Mouse (Mus musculus): ENCODE results near the gene Ddx10. TPM values are rescaled to one million over a fixed set of nuclear protein-coding genes. Genes with fewer than 3 reads are reported as not detected.
A peak's percentile ranks its signal among the peaks of the same experiment; 100 is the strongest.

The Ddx10 gene
- polyA plus RNA-seq, 2 experiments: 14.3 to 26.9 TPM

GRCm38 (mm10) chr9:53268036-53268435 lies 20.2 kb upstream of the Ddx10 start:
- no peak overlapping the region for H3K4me3 ChIP-seq (replicated peaks; ENCODE audit: low read length)
- no peak overlapping the region for H3K9ac ChIP-seq (ENCODE audit: low read depth, low read length, severe bottlenecking)
- peaks cover 7% of the 10 kb centered on the region for H3K4me1 ChIP-seq (ENCODE audit: control insufficient read depth, insufficient read depth, low read length)
- no peak for TF ChIP-seq POLR2A (IDR thresholded peaks at IDR 0.05; ENCODE audit: borderline replicate concordance, extremely low read depth, insufficient read depth, insufficient read length)
- DNase-seq (ENCODE audit: low spot score): no peak
- 62% methylated on average over 5 of the region's 5 CpGs for WGBS
- no peaks in the 10 kb centered on the region for H3K36me3 ChIP-seq (ENCODE audit: control insufficient read depth, insufficient read depth, low read length)
- H3K4me2 ChIP-seq (replicated peaks; ENCODE audit: low read depth, low read length, severe bottlenecking): no peak overlapping the region
- no peaks in the 10 kb centered on the region for H3K27me3 ChIP-seq (ENCODE audit: control insufficient read depth, insufficient read depth, low read length)
- no peak for ATAC-seq (ENCODE audit: low FRiP score, low read depth)
- H3K27ac ChIP-seq (replicated peaks; ENCODE audit: low read depth, low read length): no peak overlapping the region
- H3K9me3 ChIP-seq (ENCODE audit: control insufficient read depth, low read length): no peaks in the 10 kb centered on the region

- no peak for DNase-seq (ENCODE audit: low spot score)
- TF ChIP-seq POLR2A (IDR thresholded peaks at IDR 0.05; ENCODE audit: borderline replicate concordance, extremely low read depth, insufficient read depth, insufficient read length): no peak
- Histone ChIP-seq H3K27me3 (ENCODE audit: control insufficient read depth, insufficient read depth, low read length) (no peaks in the 10 kb centered on the region), H3K4me2 (replicated peaks; ENCODE audit: low read depth, low read length, severe bottlenecking) (no peak overlapping the region), H3K27ac (replicated peaks; ENCODE audit: low read depth, low read length) (no peak overlapping the region), H3K36me3 (ENCODE audit: control insufficient read depth, insufficient read depth, low read length) (no peaks in the 10 kb centered on the region), H3K4me3 (replicated peaks; ENCODE audit: low read length) (no peak overlapping the region), H3K9ac (ENCODE audit: low read depth, low read length, severe bottlenecking) (no peak overlapping the region), H3K9me3 (ENCODE audit: control insufficient read depth, low read length) (no peaks in the 10 kb centered on the region), H3K4me1 (ENCODE audit: control insufficient read depth, insufficient read depth, low read length) (0 out of 2 replicates have a peak, but pooled peaks cover 2% of the 10 kb centered on the region)
- no peak for ATAC-seq (ENCODE audit: low FRiP score, low read depth)
- 58% methylated on average over 2 of the region's 2 CpGs for WGBS
Measured at GRCm38 (mm10) chr9:53265589-53265988, 17.7 kb upstream of the Ddx10 start.

GRCm38 (mm10) chr9:53264387-53264786 lies 16.5 kb upstream of the Ddx10 start:
- H3K4me2 ChIP-seq (replicated peaks; ENCODE audit: low read depth, low read length, severe bottlenecking): no peak overlapping the region
- 59% methylated on average over 4 of the region's 4 CpGs for WGBS
- no peak overlapping the region for H3K9ac ChIP-seq (ENCODE audit: low read depth, low read length, severe bottlenecking)
- TF ChIP-seq POLR2A (IDR thresholded peaks at IDR 0.05; ENCODE audit: borderline replicate concordance, extremely low read depth, insufficient read depth, insufficient read length): no peak
- H3K9me3 ChIP-seq (ENCODE audit: control insufficient read depth, low read length): no peaks in the 10 kb centered on the region
- ATAC-seq (ENCODE audit: low FRiP score, low read depth) (no peak), DNase-seq (ENCODE audit: low spot score) (no peak)
- 0 out of 2 replicates have a peak, but pooled peaks cover 2% of the 10 kb centered on the region for H3K4me1 ChIP-seq (ENCODE audit: control insufficient read depth, insufficient read depth, low read length)
- no peaks in the 10 kb centered on the region for H3K36me3 ChIP-seq (ENCODE audit: control insufficient read depth, insufficient read depth, low read length)
- H3K27ac ChIP-seq (replicated peaks; ENCODE audit: low read depth, low read length): no peak overlapping the region
- H3K27me3 ChIP-seq (ENCODE audit: control insufficient read depth, insufficient read depth, low read length): no peaks in the 10 kb centered on the region
- H3K4me3 ChIP-seq (replicated peaks; ENCODE audit: low read length): no peak overlapping the region

- Histone ChIP-seq H3K9me3 (ENCODE audit: control insufficient read depth, low read length) (no peaks in the 10 kb centered on the region), H3K27me3 (ENCODE audit: control insufficient read depth, insufficient read depth, low read length) (no peaks in the 10 kb centered on the region), H3K4me1 (ENCODE audit: control insufficient read depth, insufficient read depth, low read length) (no peaks in the 10 kb centered on the region), H3K27ac (replicated peaks; ENCODE audit: low read depth, low read length) (no peak overlapping the region), H3K4me2 (replicated peaks; ENCODE audit: low read depth, low read length, severe bottlenecking) (no peak overlapping the region), H3K36me3 (ENCODE audit: control insufficient read depth, insufficient read depth, low read length) (no peaks in the 10 kb centered on the region), H3K9ac (ENCODE audit: low read depth, low read length, severe bottlenecking) (no peak overlapping the region), H3K4me3 (replicated peaks; ENCODE audit: low read length) (no peak overlapping the region)
- ATAC-seq (ENCODE audit: low FRiP score, low read depth) (peak; percentile 26; the same call in 1 of the 2 replicates), DNase-seq (ENCODE audit: low spot score) (no peak)
- no peak for TF ChIP-seq POLR2A (IDR thresholded peaks at IDR 0.05; ENCODE audit: borderline replicate concordance, extremely low read depth, insufficient read depth, insufficient read length)
- 19% methylated on average over 6 of the region's 6 CpGs for WGBS
Measured at GRCm38 (mm10) chr9:53258199-53258598, 10.3 kb upstream of the Ddx10 start.

GRCm38 (mm10) chr9:53257772-53258171 lies 9.9 kb upstream of the Ddx10 start:
- 7% methylated on average over 3 of the region's 3 CpGs for WGBS
- no peaks in the 10 kb centered on the region for H3K27me3 ChIP-seq (ENCODE audit: control insufficient read depth, insufficient read depth, low read length)
- no peak for TF ChIP-seq POLR2A (IDR thresholded peaks at IDR 0.05; ENCODE audit: borderline replicate concordance, extremely low read depth, insufficient read depth, insufficient read length)
- no peak overlapping the region for H3K4me2 ChIP-seq (replicated peaks; ENCODE audit: low read depth, low read length, severe bottlenecking)
- DNase-seq (ENCODE audit: low spot score) (no peak), ATAC-seq (ENCODE audit: low FRiP score, low read depth) (peak; percentile 55; the same call in 1 of the 2 replicates)
- H3K4me1 ChIP-seq (ENCODE audit: control insufficient read depth, insufficient read depth, low read length): no peaks in the 10 kb centered on the region
- no peaks in the 10 kb centered on the region for H3K36me3 ChIP-seq (ENCODE audit: control insufficient read depth, insufficient read depth, low read length)
- no peak overlapping the region for H3K27ac ChIP-seq (replicated peaks; ENCODE audit: low read depth, low read length)
- H3K9me3 ChIP-seq (ENCODE audit: control insufficient read depth, low read length): no peaks in the 10 kb centered on the region
- H3K4me3 ChIP-seq (replicated peaks; ENCODE audit: low read length): no peak overlapping the region
- no peak overlapping the region for H3K9ac ChIP-seq (ENCODE audit: low read depth, low read length, severe bottlenecking)

All from limb, embryonic 14.5 days (tissue).